Mouse (Mus musculus): ENCODE data around the gene Ube4b. TPM values are rescaled to one million over a fixed set of nuclear protein-coding genes. Genes with fewer than 3 reads are reported as not detected.

The Ube4b gene
- total RNA-seq, 2 experiments from 2014 or later, result 89.1 to 92.6 TPM

DNA sequence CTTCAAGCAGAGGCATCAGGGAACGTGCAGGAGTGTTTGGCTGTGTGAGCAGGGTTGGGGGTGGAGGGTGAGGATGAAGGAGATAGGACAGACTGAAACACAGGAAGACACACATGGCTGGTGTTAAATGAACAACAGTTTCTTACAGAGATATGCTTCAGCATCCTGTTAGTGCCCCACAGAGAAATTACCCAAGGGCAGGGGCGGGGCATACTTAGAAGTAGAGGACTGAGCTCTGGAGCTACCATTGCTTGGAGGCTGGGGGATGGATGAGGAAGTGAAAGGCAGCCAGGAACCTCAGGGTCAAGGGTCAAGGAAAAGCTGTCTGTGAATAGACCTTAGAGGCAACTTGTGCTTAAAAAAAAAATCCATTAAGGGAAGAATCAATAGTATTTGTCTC, 85.9 kb downstream of the Ube4b start:
- DNase-seq (ENCODE audit: low spot score in 2 of 2), result no peak

DNA sequence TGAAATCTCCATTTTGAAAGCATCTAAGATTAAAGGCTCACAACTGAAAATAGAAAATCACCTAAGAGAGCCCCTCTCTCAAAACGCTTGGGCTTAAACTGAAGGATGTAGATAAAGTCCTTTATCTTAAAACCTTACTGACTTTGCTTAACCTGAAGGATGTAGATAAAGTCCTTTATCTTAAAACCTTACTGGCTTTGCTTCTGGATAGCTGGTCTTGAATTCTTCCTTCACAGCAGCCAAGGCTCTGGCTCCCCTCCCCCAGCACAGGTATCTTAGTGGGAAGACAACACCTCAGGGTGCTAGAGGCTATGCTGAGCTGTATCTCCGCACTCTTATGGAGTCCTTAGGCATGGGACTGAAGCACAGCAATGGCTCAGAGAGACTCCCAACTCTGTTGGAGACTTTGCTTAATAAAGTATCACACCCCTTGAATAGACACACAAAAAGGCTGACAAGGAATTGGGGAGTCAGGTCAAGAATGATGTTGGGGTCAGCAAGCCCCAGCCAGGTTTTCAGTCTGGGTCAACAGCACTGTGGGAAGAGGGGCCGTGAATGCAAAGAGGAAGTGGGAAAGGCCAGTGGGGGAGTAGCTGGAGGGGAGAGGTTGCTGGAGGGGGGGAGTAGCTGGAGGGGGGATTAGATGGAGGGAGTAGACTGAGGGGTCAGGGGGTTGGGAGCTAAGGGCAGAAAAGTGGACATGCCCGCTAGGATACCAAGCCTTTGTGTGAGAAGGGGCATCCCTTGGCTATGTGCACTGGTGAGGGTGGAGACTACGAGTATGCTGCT, 86.9 kb downstream of the Ube4b start:
- no peak for DNase-seq (ENCODE audit: low spot score in 2 of 2)

DNA sequence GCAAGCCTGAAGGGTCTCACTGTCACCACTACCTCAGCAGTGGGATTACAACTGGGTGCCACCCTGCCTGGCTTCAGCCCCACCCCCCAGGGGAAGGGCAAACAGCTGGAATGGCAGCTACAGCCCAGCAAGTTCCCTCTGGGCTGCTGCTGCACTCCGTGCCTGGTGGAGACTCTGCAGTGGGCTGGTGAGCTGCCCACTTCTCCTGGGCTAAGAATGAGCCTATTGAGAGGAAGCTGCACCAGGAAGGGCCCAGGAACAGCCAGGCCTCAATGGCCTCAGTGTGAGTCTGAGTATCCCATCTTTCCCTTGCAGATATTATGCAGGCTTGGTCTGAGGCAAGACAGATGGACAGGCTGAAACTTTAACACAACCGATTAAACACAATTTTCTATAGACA, 88.4 kb downstream of the Ube4b start:
- no peak for DNase-seq (ENCODE audit: low spot score in 2 of 2)

DNA sequence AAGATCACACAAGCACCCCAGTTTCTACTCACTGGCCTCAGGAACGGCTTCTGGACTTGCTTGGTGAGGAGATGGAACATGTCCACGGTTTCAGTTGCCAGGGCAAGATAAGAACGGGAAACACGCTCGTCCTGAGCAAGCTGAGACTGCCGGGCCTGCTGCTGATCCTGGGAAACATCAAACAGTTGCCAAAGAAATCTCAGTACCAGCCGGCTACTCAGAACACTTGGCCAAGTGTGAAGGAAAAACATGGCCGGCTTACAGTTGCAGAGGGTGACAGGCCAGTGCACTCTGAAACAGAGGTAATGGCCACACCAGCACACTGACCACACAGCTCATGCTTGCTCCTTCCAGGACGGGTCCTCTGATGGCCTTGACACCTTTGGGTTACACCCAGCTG, 89.2 kb downstream of the Ube4b start:
- DNase-seq (ENCODE audit: low spot score in 2 of 2), result no peak

DNA sequence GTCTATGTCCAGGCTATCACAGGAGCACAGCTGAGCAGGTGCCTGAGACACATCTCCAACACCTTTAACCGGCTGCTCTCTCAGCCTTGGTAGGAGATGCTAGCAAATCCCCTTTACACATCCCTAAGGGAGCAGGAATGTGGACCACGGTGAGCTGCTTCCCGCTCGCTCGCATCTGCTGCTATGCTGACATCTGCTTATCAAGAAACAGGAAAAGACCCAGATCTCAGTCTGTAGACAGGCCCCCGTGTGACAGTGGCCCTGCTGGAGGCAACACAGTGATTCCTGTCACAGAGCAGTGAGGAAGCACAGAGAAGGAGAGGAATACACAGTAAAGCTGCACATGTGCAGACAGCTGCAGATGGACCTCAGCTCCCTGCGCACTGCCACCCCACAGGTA, 90.2 kb downstream of the Ube4b start:
- DNase-seq (ENCODE audit: low spot score in 2 of 2), result no peak

DNA sequence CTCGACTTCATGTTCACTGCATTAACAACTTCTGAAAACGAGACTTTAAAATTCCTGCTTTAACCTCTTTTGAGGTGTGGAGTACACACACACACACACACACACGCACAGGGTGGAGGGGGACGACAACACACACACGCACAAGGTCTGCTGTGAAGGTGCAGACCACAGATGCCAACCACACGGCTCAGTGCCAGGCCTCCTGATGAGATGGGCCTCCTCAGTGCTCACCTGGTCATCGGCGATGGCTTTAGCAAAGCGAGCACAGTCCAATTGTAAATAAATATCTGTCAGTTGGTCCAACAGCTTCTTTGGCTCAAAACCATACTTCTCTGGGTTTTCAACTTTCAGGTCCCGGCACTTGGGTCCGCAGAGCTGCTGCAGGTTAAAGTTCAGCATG, 91.7 kb downstream of the Ube4b start:
- no peak for DNase-seq (ENCODE audit: low spot score in 2 of 2)

DNA sequence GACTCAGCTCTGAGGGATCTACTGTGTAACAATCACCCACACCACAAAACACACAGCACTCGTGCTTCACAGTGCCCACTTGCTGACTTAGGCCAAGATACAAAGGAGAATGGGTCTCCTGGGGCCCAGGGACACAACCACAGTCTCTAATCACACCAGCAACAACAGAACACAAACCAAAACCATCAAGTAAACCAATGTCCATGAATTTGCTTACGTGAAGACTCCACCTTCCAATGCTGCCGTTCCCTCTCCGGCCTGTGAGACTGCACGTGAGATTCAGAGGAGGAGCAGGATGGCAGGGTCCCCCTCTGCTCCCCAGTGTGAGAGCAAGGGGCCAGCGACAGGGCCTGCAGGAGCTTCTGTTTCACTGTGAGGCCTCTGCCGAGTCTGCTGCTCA, 93.8 kb downstream of the Ube4b start:
- DNase-seq (ENCODE audit: low spot score in 2 of 2), result no peak

DNA sequence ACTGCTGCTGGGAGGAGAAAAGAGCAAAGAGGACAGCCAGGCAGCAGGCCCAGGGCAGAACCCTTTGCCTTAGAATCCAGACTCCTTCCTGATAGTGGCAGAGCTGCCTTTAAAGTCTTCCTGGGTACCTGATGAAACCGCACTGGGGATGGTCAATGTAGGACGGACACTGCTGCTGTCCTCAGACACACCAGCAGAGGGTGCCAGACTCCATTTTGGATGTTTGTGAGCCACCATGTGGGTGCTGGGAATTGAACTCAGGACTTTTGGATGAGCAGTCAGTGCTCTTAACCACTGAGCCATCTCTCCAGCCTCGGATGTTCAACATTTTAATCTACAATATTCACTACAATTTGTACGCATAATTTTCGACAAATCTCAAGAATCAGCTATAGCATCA, 96.1 kb downstream of the Ube4b start:
- DNase-seq (ENCODE audit: low spot score in 2 of 2), result no peak

DNA sequence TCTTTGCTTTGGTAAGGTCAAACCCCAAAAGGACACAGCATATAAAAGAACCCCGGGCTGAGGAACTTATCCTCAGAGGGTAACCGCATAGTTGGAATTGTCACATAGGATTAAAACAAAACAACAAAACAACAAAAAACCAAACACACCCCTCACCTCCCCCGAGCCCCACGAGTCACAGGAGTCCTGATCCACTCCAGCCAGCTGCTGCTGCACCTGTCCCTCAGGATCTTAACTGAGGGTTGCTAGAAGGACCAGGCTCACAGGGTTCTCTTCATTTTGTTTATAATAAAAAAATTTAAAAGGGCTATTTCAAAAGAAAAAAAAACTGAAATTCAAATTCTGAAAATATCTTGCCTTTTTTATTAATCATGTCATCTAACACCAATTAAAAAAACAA, 97.8 kb downstream of the Ube4b start:
- DNase-seq (ENCODE audit: low spot score in 2 of 2), result no peak

DNA sequence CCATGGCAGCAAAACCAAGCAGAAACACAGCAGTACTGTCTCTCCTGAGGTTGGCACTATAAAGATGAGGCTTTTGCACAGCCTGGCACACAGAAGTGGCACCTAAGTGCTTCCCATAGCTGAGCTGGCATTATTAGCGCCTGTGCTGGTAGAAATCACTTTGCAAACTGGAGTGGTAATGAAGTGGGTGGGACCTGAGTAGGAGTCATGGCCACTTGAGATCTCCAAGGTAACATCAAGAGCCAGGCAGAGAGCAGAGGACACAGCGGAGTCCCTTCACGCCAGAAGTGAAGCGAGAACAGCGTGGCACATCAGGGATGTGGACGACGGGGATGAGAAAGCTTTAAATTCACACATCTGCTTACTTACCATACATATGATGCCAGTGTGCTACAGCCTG, 99.3 kb downstream of the Ube4b start:
- DNase-seq (ENCODE audit: low spot score in 2 of 2), result no peak

DNA sequence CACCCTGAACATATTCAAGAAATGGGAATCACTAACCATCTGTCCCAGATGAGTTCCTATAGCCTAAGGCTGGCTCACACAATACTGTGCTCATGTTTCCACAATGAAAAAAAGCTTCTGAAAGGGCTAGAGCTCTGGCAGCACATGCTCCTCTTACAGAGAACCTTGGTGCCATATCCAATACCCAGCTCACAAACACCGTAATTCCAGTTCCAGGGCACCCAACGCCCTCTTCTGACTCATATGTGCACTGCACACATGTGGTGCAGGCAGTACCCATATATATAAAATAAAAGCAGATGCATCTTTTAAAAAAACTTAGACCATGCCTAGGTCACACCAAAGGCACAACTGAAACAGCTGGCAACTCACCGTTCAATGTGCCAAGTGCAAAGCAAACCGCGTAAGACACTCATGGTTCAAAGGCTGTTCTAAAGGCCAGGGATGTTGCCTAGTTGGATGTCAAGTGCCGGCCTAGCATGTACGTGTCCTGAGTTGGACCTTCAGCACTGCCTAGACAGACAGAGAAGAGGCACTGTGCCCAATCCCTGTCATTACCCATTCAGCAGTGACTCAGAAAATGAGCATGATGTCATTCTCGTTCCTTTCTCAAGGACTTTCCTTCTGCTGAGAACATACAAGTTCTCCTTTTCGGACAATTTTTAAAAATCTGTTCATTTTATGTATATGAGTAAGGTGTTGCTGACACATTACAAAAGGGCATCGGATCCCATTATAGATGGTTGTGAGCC, 101.0 kb downstream of the Ube4b start:
- peak in 1 of 2 experiments; percentile 29 for DNase-seq (ENCODE audit: low spot score in 2 of 2)

DNA sequence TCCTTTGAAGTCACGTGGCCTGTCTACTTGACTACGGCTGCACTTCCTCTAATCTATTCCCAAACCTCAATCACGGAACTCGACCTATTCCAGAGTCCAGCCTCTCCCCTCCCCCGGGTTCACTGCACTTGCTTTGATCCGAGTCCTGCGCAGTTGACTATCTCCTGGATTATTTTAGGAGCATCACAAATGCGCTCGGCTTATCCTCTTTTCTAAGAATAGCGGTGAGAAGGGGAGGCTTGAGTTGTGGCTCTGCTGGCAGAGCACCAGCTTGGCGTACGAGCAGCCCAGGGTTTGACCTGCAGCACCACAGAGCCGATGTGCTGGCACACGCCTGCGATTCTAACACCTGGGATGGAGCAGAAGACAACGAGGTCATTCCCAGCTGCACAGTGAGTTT, 102.8 kb downstream of the Ube4b start:
- no peak for DNase-seq (ENCODE audit: low spot score in 2 of 2)

DNA sequence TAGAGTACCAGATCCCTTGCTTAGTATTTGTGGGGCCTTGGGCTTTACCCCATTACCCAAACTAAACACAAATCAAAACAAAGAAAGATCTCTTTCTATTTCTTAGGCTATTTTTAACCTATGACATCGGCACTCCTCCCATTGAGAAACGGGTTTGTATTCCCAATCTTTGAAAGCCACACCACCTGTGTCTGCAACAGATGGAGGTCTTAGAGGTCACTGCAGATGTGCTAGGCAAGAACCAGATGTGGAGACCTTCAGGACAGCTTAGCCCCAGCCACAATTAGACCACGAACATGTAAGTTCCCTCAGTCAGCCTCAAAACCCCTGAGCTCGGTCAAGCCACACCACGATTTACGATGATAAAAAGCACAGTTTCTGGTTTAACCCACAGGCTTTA, 103.8 kb downstream of the Ube4b start:
- DNase-seq (ENCODE audit: low spot score in 2 of 2), result no peak

DNA sequence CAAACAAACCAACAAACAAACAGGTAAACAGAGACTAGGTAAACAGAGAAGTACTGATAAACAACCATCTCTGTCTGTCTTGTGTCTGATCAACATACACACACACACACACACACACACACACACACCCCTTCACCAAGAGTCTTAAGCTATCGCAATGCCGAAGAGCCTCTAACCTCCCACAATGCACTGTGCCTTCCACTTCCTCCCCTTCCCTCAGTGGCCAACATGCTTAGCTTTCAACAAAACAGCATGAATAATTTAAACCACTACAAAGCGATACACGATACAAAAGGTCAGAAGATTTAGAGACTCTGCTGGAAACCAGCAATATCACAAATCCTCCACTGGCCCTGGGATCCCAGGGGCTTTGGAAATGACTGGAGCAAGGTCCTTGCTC, 104.3 kb downstream of the Ube4b start:
- DNase-seq (ENCODE audit: low spot score in 2 of 2), result no peak

DNA sequence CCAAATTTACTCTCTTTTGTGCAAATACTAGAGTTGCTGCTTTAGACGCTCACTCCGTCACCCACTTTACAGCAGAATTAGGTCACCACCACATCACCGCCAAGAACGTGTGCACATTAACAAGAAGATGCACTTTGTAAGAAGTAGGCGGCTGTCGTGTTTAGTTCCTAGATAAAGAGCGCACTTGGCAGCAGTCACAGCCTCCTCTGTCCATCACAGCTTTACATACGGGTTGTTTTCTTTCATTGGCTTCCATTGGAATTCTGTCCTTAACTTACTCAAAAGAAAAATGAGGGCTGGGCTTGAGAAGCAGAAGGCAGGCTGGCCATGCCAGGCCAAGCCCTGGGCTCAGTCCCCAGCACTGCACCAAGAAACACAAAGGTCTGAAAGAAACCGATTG, 107.5 kb downstream of the Ube4b start:
- DNase-seq (ENCODE audit: low spot score in 2 of 2), result no peak

DNA sequence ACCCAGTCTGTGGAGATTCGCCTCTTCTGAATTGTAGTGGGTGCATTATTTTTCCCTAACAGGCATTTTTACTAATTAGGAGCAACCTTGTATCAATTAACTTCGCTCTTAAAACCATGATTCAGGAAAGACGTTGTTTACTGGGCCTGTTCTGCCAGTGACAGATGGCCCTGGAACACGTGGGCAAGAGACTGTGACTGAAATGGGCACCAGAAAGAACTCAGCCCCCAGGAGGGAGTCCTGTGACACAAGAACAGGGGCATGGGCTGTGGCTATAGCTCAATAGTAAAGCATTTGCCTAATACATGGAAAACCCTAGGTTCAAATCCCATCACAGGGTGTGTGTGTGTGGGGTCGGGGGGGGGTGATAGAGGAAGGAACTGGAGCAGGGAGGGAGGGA, 109.2 kb downstream of the Ube4b start:
- no peak for DNase-seq (ENCODE audit: low spot score in 2 of 2)

DNA sequence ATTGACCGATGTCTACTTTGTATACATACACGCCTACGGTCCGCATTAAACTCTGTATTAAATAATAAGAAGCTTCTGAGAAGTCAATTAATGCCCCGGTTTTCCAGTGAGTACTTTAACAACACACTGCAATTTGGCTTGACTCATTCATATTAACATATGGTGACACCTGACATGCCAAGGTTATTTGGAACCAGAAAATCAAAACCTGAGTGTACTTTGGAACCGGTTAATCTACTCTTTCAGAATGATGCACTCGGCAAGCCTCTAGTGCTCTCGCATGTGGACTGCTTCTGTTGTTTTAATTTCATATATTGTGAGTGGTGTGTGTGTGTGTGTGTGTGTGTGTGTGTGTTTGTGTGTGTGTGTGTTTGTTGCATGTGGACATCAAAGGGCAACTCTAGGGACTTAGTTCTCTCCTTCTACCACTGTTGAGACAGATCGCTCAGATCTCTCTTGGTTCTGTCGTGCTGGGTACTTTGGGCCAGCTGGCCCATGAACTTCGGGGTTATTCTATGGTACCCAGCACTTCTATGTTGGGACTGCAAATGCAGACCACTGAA, 112.2 kb downstream of the Ube4b start:
- no peak for DNase-seq (ENCODE audit: low spot score in 2 of 2)

DNA sequence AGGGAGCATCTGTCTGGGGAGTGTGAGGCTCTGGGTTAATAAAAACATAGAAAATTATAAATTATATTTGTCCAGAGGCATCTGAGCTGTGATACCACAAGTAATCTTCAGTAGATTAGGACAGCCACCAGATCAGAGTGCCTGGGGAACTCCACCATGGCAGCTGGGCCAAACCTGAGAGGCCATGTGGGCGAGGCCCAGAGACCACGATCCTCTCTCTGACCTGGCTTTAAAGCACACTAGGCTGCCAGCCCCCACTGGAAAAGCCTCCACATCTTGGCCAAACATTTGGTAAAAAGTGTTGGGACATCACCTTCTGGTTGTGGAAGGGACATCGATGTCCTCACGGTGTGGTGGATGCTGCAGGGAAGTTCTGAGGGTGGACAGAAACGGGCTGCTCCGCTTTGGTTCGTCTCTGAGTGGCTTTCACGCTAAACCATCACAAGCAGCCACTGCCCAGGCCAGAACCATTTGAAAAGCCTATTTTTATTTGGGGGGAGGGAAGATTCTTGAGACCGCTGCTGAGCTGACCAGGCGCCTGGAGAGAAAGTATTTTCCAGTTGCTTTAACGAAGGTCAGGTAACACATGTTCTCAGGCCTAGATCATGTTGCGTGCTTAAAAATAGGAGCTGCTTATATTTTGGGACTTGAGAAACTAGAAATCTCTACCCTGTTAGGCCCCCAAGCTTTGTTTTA, 112.8 kb downstream of the Ube4b start:
- no peak for DNase-seq (ENCODE audit: low spot score in 2 of 2)

DNA sequence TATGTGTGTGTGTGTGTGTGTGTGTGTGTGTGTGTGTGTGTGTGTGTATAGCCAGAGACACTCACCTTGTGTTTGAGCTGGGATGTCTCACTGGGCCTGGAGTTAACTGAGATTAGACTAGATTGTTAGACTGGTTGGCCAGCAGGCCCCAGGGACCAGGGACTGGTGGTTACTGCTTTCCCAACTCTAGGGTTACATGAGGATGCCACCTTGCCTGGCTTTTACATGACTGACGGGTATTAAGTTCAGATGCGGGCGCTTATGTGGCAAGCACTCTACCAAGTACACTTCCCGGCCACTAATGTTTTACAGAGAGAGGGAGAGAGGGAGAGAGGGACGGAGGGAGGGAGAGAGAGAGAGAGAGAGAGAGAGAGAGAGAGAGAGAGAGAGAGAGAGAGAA, 114.6 kb downstream of the Ube4b start:
- no peak for DNase-seq (ENCODE audit: low spot score in 2 of 2)

DNA sequence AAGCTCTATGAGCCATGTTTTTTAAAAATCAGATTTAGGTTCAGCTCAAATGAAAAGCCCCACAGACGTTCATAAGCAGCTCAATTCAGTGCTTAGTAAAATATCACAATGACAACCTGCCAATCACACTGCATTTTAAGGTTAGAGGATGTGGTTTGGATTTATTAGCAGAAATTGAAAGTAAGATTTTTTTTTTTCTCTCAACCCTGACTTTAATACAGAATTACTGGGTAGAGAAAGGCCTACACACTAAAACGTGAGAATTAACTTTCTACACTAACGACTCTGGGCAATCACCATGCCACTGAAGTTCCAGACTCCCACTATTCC, 118.1 kb downstream of the Ube4b start:
- no peak for DNase-seq (ENCODE audit: low spot score in 2 of 2)

DNA sequence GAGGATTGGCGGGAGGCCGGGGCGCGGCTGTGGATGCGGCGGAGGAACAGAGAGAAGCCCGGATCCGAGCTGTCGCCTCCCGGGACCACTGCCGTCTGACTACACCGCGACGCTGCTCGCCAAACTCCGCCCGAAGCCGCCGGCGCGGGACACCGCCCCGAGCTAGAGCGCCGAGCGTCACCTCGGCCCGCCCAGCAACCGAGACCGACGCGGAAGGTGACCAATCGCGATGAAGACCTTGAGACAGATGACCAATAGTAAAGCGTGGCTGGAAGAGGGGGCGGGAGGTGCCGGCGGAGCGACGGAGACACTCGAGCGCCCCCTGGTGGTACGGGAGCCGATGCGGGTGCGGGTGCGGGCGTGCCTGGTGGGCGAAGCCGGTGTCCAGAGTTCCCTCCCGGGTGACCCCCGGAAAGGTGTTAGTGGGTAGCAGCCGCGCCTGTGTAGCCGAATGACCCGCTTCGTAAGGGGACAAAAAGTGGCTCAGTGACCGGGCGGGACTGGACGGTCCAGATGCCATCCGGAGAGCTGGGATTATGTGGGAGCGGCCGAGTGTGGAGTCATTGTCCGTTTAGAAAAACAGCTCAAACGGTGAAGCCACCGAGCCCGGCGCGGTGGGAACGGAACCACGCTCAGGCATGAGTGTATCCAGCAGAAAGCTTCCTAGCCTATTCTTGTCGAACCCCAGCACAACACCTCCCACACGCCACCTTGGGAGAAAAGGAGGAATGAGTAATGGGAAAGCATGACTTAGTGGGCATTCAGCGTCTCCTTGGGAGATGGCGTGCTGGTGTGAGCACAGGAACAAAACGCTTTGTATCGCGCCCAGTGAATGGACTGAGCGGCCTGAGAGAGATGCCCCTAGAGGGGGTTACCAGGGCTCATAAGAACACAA, 118.7 kb downstream of the Ube4b start, which contains the start of gene Kif1b:
Gene Kif1b (minus strand): TSS at position 98 of the 895 bp plus-strand sequence.
- peak; percentile 97 to 100 for DNase-seq (ENCODE audit: low spot score in 2 of 2)
